Mouse (Mus musculus): ENCODE measurements around the gene Tspan1.
A peak's percentile ranks its signal among the peaks of the same experiment; 100 is the strongest.

The Tspan1 gene

GRCm38 (mm10) chr4:116168617-116169352, 1.4 kb upstream of the Tspan1 start:
- DNase-seq (ENCODE audit: low read depth in 1 of 2, low spot score in 2 of 2), result peak in 1 of 2 experiments; percentile 43

DNA sequence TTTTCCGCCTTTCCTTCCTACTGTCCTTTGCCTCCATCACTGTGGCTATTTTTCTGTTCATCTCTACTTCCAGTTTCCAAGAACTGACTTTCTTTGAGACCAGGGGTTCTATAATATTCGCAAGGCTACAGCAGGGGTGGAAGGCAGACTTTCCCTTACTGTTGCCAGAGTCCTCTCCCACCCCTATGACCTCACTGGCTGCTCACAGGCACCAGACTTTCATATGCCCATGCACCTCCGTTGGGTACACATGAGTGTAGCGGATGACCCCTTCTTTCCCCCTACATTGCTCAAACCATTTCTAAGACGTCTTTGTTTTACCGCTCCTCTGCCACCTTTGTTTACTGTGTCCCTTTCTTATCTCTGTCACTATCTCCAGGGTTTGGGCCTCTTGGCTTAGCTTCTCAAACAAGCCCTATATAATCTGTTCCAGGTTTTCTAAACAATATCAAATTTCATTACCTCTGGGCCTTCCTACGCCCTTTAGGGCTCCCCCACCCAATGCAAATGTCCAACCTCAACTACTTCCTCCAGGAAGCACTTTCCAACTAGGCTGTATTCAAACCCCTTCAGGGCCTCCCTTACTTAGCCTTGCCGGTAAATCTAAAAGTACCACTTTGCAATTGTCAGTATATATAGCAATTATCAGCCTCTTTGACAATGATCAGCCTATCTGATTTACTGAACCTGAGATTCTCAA, 1.5 kb downstream of the Tspan1 start:
- no peak for DNase-seq (ENCODE audit: low read depth in 1 of 2, low spot score in 2 of 2)

- DNase-seq (ENCODE audit: low read depth in 1 of 2, low spot score in 2 of 2), result no peak
These were observed 2.4 kb downstream of the Tspan1 start for GRCm38 (mm10) chr4:116164759-116165554.

- DNase-seq (ENCODE audit: low read depth in 1 of 2, low spot score in 2 of 2), result no peak
These were observed 5.3 kb downstream of the Tspan1 start for GRCm38 (mm10) chr4:116162142-116162541.

- DNase-seq (ENCODE audit: low read depth in 1 of 2, low spot score in 2 of 2), result no peak
These were observed 6.6 kb downstream of the Tspan1 start for GRCm38 (mm10) chr4:116160769-116161168.

DNA sequence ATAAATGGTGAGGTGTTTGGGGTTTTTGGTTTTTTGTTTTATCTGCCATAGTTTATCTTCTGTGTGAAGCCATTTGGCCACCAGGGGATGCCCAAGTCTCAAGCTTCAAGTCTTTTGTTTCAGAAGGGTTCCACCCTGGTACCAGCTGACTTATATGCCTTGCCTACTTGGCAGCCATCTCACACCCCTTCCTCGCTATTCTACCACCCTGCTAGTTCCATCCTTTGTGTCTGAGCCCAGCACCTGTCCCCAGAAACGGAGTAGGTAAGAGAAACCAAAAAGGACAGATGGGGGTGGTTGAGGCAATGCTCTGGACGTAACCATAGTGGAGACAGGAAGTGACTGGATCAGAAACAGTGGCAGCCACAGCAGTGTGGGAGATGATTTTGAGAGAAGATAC, 7.5 kb downstream of the Tspan1 start:
- no peak for DNase-seq (ENCODE audit: low read depth in 1 of 2, low spot score in 2 of 2)

- no peak for DNase-seq (ENCODE audit: low read depth in 1 of 2, low spot score in 2 of 2)
These were observed 9.5 kb downstream of the Tspan1 start for GRCm38 (mm10) chr4:116157882-116158281.

DNA sequence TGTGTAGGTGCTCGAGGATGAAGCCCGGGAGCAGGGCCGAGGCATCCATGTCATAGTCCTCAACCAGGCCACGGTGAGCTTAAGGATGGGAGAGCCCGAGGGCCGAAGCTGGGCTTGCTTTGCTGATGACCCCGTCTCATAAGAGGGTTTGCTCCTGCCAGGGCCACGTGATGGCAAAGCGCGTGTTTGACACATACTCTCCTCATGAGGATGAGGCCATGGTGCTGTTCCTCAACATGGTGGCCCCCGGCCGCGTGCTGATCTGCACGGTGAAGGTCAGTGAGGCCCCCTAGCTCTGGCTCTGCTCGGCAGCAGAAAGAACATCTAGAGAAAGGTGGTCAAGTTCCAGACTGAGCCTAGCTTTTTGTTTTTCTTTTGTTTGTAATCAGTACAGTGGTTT, 14.7 kb downstream of the Tspan1 start:
- DNase-seq (ENCODE audit: low read depth in 1 of 2, low spot score in 2 of 2), result no peak

GRCm38 (mm10) chr4:116151238-116151637, 16.2 kb downstream of the Tspan1 start, which contains the start of gene Lurap1:
Gene Lurap1, minus strand, starts transcription at chr4:116151338.
- no peak for DNase-seq (ENCODE audit: low read depth in 1 of 2, low spot score in 2 of 2)

- DNase-seq (ENCODE audit: low read depth in 1 of 2, low spot score in 2 of 2), result no peak
These were observed 16.6 kb downstream of the Tspan1 start for GRCm38 (mm10) chr4:116150862-116151221.

DNA sequence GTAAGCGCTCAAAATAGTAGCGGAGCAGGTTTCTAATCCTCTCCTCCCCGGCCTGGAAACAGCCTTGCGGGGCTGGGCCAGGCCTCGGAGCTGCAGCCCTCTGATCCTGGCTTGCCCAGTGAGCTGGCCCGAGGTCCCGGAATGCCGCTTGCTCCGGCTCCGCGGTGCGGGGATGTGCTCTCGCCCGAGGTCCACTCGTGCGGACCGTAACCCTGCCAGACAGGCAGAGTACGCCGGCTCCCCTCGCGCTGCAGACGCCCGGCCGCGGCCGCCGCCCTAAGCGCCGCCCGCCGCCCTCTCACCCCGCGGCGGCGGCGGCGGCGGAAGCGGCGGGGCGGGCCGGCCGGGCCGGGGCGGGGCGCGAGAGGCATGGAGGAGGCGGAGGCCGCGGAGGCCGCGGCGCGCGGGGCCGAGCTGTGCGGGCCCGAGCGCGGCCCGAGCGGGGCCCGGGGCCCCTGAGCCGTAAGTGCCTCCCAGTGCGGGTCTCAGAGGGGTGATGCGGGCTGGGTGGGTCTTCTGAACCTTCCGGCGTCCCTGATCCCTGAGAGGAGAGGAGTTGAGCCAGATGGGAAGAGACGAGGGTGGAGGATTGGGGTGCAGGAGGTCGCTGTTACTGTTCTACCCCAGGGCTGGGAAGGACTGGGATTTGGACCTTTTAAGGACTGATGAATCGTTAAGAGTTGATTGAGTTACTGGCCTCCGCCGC, 17.1 kb downstream of the Tspan1 start:
- peak in 1 of 2 experiments; percentile 18 for DNase-seq (ENCODE audit: low read depth in 1 of 2, low spot score in 2 of 2)

- no peak for DNase-seq (ENCODE audit: low read depth in 1 of 2, low spot score in 2 of 2)
These were observed 17.6 kb downstream of the Tspan1 start for GRCm38 (mm10) chr4:116149812-116150155.

GRCm38 (mm10) chr4:116143891-116144717, 23.3 kb downstream of the Tspan1 start:
- no peak for DNase-seq (ENCODE audit: low read depth in 1 of 2, low spot score in 2 of 2)

GRCm38 (mm10) chr4:116143317-116143811, 24.0 kb downstream of the Tspan1 start:
- DNase-seq (ENCODE audit: low read depth in 1 of 2, low spot score in 2 of 2), result no peak

DNA sequence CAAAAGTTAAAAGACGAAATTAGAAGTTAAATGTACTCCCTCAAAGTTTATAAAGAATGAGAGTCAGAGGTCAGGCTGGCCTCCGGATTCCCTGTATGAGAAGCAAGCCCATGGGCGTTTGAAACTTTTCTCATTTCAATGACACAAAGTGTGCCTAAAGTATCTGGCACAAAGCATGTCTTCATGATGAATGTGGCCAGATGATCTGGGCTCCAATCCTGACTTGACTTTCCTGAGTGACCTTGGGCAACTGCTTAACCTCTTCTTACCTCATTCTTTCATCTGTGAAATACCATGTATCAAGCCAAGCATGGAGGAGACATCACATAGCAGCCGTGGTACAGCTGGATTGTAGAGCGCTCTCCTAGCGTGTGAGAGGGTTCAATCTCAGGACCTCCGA, 25.1 kb downstream of the Tspan1 start:
- DNase-seq (ENCODE audit: low read depth in 1 of 2, low spot score in 2 of 2), result no peak

GRCm38 (mm10) chr4:116141736-116142135, 25.7 kb downstream of the Tspan1 start:
- no peak for DNase-seq (ENCODE audit: low read depth in 1 of 2, low spot score in 2 of 2)

DNA sequence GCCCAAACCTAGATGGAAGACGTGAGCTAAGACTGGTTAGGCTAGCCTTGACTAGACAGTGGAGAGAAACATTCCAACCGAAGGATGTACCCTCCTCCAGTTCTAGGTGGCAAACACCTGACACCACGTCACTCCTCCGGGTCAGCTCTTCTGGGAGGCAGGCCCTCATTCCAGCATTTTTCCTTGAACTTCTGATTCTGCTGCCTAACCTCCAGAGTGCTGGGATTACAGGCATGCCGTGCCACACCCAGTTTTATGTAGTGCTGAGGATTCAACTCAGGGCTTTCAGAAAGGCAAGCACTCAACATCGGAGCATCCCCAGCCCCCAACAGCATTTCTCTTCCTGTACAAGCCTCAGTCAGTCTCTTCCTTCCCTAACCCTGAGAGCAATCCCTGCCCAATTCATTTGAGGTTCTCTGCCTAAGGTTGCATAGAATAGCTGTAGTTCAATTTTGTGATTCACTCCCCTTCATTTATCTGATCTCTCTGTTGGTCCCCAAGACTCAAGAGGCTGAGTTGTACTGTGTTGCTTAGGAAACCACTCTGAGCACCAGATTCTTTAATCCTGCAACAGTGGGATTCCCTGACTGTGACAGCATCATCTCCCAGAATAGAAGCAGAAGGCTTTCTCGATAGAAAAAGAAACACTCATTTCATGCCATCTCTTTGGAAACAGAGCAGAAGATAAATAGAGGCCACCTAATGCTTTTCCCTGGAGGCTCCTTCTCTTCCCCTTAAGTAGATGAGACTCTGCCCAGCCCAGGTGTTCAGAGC, 26.4 kb downstream of the Tspan1 start:
- no peak for DNase-seq (ENCODE audit: low read depth in 1 of 2, low spot score in 2 of 2)

DNA sequence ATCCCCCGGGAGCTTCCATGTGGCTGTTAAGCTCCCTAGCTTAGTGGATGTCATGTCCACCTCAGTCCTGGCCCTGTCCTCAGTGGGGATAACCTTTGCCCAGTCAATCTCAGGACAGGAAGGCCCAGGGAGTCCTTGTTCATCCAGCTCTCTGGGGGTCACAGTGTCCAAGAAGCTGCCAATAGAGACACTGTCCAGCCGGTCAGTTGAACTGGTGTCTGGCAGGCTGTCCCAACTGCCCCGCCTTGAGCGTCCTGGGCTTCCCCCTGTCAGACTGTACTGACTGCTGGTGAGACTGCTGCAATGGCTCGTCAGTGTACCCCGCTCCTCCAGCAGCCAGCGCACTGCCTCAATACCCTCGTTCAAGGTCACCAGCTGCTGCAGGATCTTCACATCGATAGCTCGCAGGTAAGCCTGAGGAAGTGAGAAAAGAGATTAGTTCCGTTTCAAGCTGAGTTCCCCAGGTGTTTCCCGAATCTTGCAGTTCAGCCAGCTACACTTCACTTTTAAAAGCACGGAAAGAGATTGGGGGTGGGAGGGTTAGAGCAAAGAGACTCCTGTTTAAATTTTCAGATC, 29.9 kb downstream of the Tspan1 start:
- DNase-seq (ENCODE audit: low read depth in 1 of 2, low spot score in 2 of 2), result no peak

- DNase-seq (ENCODE audit: low read depth in 1 of 2, low spot score in 2 of 2), result no peak
These were observed 32.4 kb downstream of the Tspan1 start for GRCm38 (mm10) chr4:116134990-116135389.
